Mouse (Mus musculus): Measurements from ENCODE around the gene Ect2. TPM values are rescaled to one million over a fixed set of nuclear protein-coding genes. Genes with fewer than 3 reads are reported as not detected.

The Ect2 gene
- 67.1 and 72.6 TPM in 2 replicates for polyA plus RNA-seq (2015; fragmentation: Nextera tagmentation; extraction: Ambion mirVana)

DNA sequence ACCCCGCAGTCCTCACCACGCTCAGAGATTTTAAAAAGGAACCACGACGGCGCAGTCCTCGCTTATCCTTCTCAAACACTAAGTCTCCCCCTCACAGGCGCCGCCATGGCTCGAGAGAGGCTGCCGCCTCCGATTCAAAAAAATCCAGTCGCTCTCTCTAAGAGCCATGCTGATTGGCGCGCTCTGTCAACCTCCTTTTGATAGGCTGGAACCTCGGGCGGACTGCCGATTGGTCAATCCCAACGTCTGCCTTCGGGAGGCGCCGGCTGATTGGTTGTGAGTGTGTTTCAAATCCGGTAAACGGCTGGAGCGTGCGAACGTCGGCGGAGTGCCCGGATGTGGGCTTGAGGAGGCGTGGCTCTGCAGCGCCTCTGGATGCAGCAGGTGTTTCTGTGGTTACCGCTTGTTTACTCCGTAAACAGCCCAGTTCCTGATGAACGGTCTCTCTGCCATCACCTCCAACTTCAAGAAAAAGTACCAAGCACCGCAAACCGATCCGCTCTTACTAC is at the start of gene Ect2:
TSS of gene Ect2 (minus strand) at position 178 of the 509 bp plus-strand sequence.
- H3K9ac ChIP-seq, result peak within 1 kb of the TSS; percentile 85
- H3K27me3 ChIP-seq, result no peaks in the 10 kb centered on the region
- no peaks in the 10 kb centered on the region for H3K9me3 ChIP-seq (replicated peaks)
- H3K4me3 ChIP-seq, result peak within 1 kb of the TSS; percentile 85
- peak; percentile 100 for ATAC-seq
- H3K27ac ChIP-seq, result peak within 1 kb of the TSS; percentile 74
- peak within 1 kb of the TSS; percentile 71 for H3K4me2 ChIP-seq
- WGBS, result under 1% methylated on average over 37 of the region's 37 CpGs
- H3K36me3 ChIP-seq (ENCODE audit: poor library complexity, severe bottlenecking), result peaks cover 13% of the 10 kb centered on the region
- peaks cover 31% of the 10 kb centered on the region for H3K4me1 ChIP-seq

DNA sequence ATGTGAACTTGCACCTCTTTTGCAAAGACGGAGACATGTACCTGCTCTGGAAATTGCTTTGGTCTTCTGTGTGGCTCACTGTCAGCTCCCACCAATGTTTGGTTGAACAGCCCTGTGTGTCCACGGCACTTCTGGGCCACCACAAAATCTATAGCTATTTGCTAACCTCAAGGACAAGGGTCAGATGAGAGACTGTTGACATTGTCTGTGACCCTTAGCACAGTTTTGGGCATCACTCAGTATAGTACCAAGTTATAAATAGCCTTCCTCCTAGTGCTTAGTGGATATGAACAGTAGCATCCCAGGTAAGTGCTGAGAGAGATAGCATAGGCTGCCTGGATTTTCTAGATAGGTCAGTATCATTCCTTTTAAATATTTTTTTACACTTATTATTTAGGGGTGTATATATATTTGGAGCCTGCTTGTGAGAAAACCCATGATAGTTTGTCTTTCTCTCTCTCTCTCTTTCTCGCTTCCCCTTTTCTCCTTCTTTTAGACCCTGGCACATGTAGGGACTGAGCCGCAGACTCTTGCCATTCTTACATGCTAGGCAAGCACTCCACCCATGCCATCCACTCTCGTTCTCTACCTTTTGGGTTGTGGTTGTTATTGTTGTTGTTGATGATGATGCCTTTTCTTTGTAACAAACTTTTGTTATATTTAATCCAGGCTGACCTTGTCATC is 48.2 kb upstream of the Ect2 start:
- Histone ChIP-seq H3K36me3 (ENCODE audit: poor library complexity, severe bottlenecking) (no peaks in the 10 kb centered on the region), H3K4me2 (no peak overlapping the region), H3K9ac (no peak overlapping the region), H3K27ac (no peak overlapping the region), H3K4me3 (no peak overlapping the region), H3K9me3 (replicated peaks) (no peaks in the 10 kb centered on the region), H3K4me1 (no peaks in the 10 kb centered on the region), H3K27me3 (no peaks in the 10 kb centered on the region)
- ATAC-seq, result no peak
- 91% methylated on average over 5 of the region's 5 CpGs for WGBS

DNA sequence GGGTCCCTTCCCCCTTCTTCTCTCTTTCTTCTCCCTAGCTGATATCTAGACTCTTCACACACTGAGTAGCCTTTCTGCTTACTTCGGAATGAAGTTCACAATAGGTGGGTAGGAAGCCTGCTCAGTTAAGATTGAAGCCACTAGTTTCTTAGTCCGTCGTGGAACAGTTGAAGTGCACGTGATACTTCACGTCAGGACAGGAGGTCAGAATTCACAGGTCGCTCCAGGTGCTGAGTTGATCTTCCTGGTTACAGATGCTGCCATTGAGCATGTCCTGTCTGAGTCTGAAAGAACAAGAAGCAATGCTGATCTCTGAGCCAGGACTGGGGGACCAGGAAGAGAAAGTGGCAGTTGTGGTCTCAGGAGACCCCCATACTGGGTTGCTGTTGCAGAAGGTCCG is 45.4 kb upstream of the Ect2 start:
- Histone ChIP-seq H3K27ac (no peak overlapping the region), H3K9ac (no peak overlapping the region), H3K4me2 (no peak overlapping the region), H3K4me3 (no peak overlapping the region), H3K4me1 (no peaks in the 10 kb centered on the region), H3K27me3 (no peaks in the 10 kb centered on the region), H3K9me3 (replicated peaks) (no peaks in the 10 kb centered on the region), H3K36me3 (ENCODE audit: poor library complexity, severe bottlenecking) (no peaks in the 10 kb centered on the region)
- ATAC-seq, result no peak
- WGBS, result 92% methylated on average over 7 of the region's 7 CpGs

DNA sequence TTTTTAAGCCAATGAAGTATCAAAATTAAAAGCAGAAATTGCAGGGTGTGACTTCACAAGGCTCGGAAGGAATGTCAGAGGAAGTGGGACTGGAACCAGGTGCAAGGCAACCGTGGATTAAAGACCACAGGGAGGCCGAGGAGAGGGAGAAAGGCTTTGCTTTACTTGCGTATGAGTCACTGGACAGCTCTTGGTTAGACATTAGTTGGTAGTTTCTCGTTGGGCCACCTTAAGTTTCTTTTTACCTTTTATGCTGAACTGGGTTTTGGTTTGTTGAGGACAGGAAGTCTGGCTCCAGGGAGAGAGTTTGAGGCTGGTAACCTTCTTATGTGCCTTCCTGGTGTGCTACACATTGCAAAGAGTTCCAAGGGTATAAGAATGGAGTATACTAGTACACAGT is 44.1 kb upstream of the Ect2 start:
- WGBS, result 83% methylated on average over 5 of the region's 5 CpGs
- H3K4me1 ChIP-seq, result no peaks in the 10 kb centered on the region
- no peaks in the 10 kb centered on the region for H3K36me3 ChIP-seq (ENCODE audit: poor library complexity, severe bottlenecking)
- no peak overlapping the region for H3K27ac ChIP-seq
- ATAC-seq, result no peak
- no peak overlapping the region for H3K9ac ChIP-seq
- no peaks in the 10 kb centered on the region for H3K9me3 ChIP-seq (replicated peaks)
- H3K27me3 ChIP-seq, result no peaks in the 10 kb centered on the region
- H3K4me3 ChIP-seq, result no peak overlapping the region
- no peak overlapping the region for H3K4me2 ChIP-seq

DNA sequence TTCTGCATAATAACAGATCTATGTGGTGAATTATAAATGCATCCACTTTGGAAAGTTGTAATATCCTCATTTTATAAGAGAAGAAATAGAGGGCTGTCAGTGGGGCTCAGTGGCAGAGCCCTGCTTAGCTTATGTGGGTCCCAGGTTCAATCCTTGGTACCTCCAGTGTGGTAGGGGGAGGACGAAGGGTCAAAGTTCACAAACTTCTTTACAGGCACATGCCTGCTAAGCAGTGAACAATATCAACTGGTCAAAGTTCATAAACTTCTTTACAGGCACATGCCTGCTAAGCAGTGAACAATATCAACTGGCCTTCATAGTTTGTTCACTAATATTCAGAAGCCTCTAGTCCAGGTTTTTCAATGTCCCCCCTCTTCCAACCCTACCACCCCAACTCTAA is 42.9 kb upstream of the Ect2 start:
- no peak for ATAC-seq
- H3K36me3 ChIP-seq (ENCODE audit: poor library complexity, severe bottlenecking), result no peaks in the 10 kb centered on the region
- H3K27ac ChIP-seq, result no peak overlapping the region
- no peak overlapping the region for H3K4me2 ChIP-seq
- no peak overlapping the region for H3K4me3 ChIP-seq
- no peaks in the 10 kb centered on the region for H3K9me3 ChIP-seq (replicated peaks)
- H3K9ac ChIP-seq, result no peak overlapping the region
- H3K4me1 ChIP-seq, result no peaks in the 10 kb centered on the region
- 85% methylated on average over 1 of the region's 1 CpGs for WGBS
- H3K27me3 ChIP-seq, result no peaks in the 10 kb centered on the region

DNA sequence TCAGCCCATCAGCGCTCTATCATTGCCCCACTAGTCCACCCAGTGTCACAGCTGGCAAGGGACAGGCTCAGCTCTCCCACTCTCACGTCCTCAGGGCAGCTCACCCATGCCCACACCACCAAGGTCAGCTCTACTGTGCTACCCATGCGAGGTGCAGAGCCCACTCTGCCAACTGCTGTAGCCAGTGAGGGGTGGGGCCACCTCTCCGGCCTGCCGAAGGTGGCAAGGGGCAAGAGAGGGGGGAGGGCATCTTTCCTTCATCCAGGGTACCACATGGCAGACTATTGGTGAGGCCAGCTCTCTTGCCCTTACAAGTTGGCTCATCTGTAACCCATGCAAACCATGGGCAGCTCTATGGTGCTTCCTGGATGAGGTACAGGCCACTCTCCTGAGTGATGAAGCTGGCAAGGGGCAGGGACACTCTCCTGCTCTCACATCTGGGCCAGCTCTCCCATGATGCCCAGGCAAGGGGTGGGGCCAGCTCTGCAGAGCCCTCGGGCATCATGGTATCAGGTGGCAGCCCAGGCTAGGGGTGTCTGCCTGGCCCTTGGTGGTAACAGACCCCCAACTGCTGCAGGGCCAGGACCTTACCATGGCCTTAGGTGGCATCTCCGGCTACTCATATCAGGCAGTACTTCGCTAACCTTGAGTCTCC is 42.0 kb upstream of the Ect2 start:
- ATAC-seq, result no peak
- Histone ChIP-seq H3K4me2 (no peak overlapping the region), H3K9me3 (replicated peaks) (no peaks in the 10 kb centered on the region), H3K27ac (no peak overlapping the region), H3K27me3 (no peaks in the 10 kb centered on the region), H3K4me3 (no peak overlapping the region), H3K4me1 (no peaks in the 10 kb centered on the region), H3K9ac (no peak overlapping the region), H3K36me3 (ENCODE audit: poor library complexity, severe bottlenecking) (no peaks in the 10 kb centered on the region)
- whole genome bisulfite sequencing, result 88% methylated on average over 8 of the region's 8 CpGs

DNA sequence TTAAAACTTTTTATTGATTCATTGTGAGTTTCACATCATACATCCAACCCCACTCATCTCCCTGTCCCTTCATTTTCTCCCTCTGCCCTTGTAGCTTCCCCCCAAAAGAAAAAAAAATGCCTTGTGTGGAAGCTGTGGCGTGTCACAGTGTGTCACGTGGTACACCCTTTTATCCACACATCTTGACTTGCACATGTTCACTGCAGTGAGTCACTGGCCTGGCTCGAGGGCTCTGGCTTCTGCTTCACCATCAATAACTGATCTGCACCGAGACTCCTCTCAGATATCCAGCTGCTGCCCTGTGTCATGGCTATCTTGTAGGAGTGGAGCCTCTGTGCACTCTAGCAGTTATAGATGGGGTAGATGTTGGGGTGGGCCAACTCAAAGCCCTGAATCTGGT is 41.5 kb upstream of the Ect2 start:
- Histone ChIP-seq H3K27ac (no peak overlapping the region), H3K36me3 (ENCODE audit: poor library complexity, severe bottlenecking) (no peaks in the 10 kb centered on the region), H3K27me3 (no peaks in the 10 kb centered on the region), H3K4me2 (no peak overlapping the region), H3K4me1 (no peaks in the 10 kb centered on the region), H3K9me3 (replicated peaks) (no peaks in the 10 kb centered on the region), H3K4me3 (no peak overlapping the region), H3K9ac (no peak overlapping the region)
- ATAC-seq, result no peak
- 87% methylated on average over 4 of the region's 4 CpGs for WGBS

DNA sequence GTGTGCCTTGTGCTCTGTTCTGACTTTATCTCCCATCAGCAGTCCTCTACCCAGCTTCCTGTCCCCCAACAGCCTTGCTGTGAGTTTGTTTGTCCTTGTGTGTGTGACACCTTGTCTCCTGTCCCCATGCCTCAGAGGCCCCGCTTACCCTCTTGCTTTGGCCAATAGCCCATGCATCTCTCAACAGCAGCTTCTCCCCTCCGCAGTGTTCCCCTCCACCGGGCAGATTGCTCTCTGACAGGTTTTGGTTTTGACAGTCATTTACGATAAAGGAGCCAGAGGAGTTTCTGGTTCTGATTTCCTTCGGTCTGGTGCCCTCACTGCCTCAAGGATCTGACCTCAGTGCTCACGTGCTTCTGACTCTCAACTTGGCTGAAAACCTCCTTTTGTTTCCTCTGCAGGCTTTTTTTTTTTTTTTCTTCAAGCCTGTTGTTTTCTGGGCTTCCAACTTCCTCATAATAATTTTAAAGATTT is 40.2 kb upstream of the Ect2 start:
- Histone ChIP-seq H3K9me3 (replicated peaks) (no peaks in the 10 kb centered on the region), H3K36me3 (ENCODE audit: poor library complexity, severe bottlenecking) (no peaks in the 10 kb centered on the region), H3K4me2 (no peak overlapping the region), H3K9ac (no peak overlapping the region), H3K4me3 (no peak overlapping the region), H3K4me1 (peaks cover 8% of the 10 kb centered on the region), H3K27me3 (no peaks in the 10 kb centered on the region), H3K27ac (no peak overlapping the region)
- 72% methylated on average over 6 of the region's 6 CpGs for WGBS
- no peak for ATAC-seq

DNA sequence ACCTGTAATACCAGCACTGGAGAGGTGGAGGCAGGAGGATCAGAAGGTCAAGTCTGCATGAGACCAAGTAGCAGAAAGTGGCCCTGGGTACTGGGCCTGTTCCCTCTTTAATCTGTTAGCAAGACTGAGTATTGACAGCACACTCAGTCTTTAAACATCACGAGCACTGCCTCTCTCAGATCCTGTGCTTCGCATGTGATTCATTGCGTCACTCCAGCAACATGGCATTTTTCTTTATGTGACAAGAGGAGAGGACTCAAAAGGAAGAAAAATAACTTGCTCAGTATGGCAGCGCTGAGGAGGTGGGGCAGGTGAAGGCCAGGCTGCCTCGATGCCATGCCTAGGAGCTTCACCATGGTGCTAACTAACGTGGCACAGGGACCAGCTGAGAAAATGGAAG is 38.2 kb upstream of the Ect2 start:
- Histone ChIP-seq H3K4me2 (no peak overlapping the region), H3K4me1 (peaks cover 8% of the 10 kb centered on the region), H3K9me3 (replicated peaks) (no peaks in the 10 kb centered on the region), H3K9ac (no peak overlapping the region), H3K27ac (no peak overlapping the region), H3K27me3 (no peaks in the 10 kb centered on the region), H3K36me3 (ENCODE audit: poor library complexity, severe bottlenecking) (no peaks in the 10 kb centered on the region), H3K4me3 (no peak overlapping the region)
- WGBS, result 93% methylated on average over 6 of the region's 6 CpGs
- ATAC-seq, result no peak

DNA sequence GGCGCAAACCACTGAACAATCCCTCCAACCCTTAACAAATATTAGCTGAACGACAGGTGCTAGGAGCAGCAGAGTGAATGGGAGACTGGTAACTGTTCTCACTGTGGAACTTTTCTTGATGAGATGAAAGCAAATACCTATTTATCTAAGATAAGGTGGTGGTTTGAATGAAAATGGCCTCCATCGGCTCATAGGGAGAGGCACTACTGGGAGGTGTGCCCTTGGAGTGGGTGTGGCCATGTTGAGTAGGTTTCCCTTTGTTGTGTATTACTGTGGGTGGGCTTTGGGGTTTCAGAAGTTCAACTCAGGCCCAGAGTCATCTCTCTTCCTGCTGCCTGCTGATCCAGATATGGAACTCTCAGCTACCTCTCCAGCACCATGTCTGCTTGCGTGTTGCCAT is 37.2 kb upstream of the Ect2 start:
- H3K27ac ChIP-seq, result no peak overlapping the region
- H3K4me1 ChIP-seq, result peaks cover 8% of the 10 kb centered on the region
- 94% methylated on average over 4 of the region's 4 CpGs for WGBS
- no peak overlapping the region for H3K4me3 ChIP-seq
- H3K9ac ChIP-seq, result no peak overlapping the region
- no peaks in the 10 kb centered on the region for H3K9me3 ChIP-seq (replicated peaks)
- H3K4me2 ChIP-seq, result no peak overlapping the region
- H3K27me3 ChIP-seq, result no peaks in the 10 kb centered on the region
- no peak for ATAC-seq
- no peaks in the 10 kb centered on the region for H3K36me3 ChIP-seq (ENCODE audit: poor library complexity, severe bottlenecking)

DNA sequence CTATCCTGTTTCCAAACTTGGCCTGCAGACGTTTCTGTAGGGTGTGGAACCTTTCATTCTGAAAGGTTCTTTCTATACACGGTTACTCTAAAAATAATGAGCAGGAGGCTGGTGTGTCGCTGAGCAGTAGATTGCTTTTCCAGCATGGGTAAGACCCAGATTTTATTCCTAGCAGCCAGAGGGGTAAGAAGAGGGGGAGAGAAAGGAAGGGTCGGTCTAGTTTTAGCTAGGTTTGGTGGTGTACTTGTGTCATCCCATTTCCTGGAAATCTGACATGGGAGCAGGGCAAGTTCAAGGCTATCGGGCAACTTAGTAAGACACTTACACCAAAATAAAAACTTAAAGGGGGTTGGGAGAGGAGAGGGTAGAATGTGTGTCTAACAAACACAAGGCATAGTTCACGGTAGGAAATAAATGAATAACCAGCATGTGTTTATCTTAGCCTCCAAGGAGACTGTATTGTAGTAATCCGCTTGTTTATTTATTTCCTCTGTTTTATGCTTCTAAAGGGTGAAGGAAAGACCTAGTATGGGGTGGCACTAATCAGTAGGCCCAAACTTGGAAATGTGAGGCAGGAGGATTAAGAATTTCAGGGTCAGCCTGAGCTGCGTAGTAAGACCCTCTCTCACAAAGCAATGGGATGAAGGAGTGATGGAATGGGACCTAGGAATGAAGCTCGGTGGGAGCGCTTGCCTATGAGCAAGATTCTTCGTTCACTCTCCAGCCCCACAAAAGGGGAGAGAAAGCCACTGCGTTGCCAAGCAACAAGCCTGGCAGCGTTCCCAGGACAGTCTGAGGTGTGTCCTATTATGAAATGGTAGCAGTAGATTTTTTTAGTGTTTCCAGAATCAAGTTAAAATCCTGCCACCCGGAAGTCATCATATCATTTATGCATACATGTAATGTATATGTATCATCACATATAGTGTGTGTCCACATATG is 35.9 kb upstream of the Ect2 start:
- ATAC-seq, result peak; percentile 65; the same call in 1 of the 2 replicates
- H3K4me3 ChIP-seq, result no peak overlapping the region
- no peak overlapping the region for H3K27ac ChIP-seq
- H3K36me3 ChIP-seq (ENCODE audit: poor library complexity, severe bottlenecking), result no peaks in the 10 kb centered on the region
- 52% methylated on average over 14 of the region's 14 CpGs for WGBS
- no peaks in the 10 kb centered on the region for H3K9me3 ChIP-seq (replicated peaks)
- H3K4me2 ChIP-seq, result no peak overlapping the region
- no peak overlapping the region for H3K9ac ChIP-seq
- peaks cover 8% of the 10 kb centered on the region for H3K4me1 ChIP-seq
- H3K27me3 ChIP-seq, result no peaks in the 10 kb centered on the region

DNA sequence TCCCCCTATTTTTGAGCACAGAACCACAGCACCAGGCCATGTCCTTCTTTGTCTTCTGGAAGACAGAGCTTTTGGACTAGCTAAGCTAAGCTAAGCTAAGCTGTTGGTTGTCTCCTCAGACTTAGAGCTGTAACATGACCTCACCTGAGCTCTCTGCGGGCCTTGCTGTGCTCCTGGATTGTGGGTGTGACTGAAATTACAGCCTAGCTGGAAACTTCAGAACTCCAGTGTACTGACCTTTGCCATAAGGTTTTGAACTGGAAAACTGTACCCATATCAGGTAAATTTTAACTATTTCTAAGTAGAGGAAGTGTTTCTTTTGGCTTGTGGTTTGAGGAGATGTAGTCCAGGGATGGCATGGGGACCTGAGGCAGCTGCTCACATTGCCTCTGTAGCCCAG is 34.7 kb upstream of the Ect2 start:
- Histone ChIP-seq H3K4me1 (peaks cover 15% of the 10 kb centered on the region), H3K27ac (no peak overlapping the region), H3K36me3 (ENCODE audit: poor library complexity, severe bottlenecking) (no peaks in the 10 kb centered on the region), H3K9me3 (replicated peaks) (no peaks in the 10 kb centered on the region), H3K27me3 (no peaks in the 10 kb centered on the region), H3K9ac (no peak overlapping the region), H3K4me2 (no peak overlapping the region), H3K4me3 (no peak overlapping the region)
- 78% methylated on average over 1 of the region's 1 CpGs for WGBS
- ATAC-seq, result no peak

Data from forebrain, embryonic 13.5 days (tissue).